Mouse (Mus musculus): ENCODE measurements around the gene Gm3020. TPM values are rescaled to one million over a fixed set of nuclear protein-coding genes. Genes with fewer than 3 reads are reported as not detected.
"Not testable (repeated sequence)": the region's sequence is repeated elsewhere in the genome, so short reads cannot be mapped to it uniquely, and the experiment has no call there.

Gm3020 gene
- 1.0 and 1.6 TPM in 2 replicates for polyA plus RNA-seq (2015; fragmentation: Nextera tagmentation; extraction: Ambion mirVana)

GRCm38 (mm10) chr14:3651730-3652129, at the start of gene Gm3020:
TSS of gene Gm3020 (plus strand) at chr14:3652030.
- not testable (repeated sequence) for H3K9me3 ChIP-seq; H3K4me3 ChIP-seq; H3K27ac ChIP-seq; H3K27me3 ChIP-seq; ATAC-seq (ENCODE audit: insufficient number of reproducible peaks, insufficient read depth, low FRiP score, low TSS enrichment, low read depth); H3K4me2 ChIP-seq; H3K4me1 ChIP-seq; H3K36me3 ChIP-seq; H3K9ac ChIP-seq
- WGBS, result no CpG with 5 or more reads among the region's 32 CpGs

DNA sequence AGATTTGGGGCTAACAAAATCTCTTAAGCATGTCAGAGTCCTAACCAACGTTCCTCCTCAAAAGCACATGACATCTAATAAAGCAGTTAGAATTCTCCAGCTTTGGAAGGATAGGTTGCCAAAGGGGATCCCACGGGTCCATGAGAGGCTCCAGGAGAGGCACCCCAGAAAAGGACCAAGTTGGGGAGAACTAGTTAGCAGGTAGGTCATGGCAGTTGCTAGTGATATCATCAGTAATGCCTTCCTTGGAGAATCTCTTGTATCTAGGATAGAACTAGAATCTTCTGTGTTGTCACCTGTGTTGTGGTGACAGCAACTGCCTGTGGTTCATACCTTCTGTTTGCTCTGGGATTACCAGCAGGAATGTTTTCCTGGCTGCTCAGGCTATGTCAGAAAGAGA, 17.6 kb upstream of the Gm3020 start, which contains the start of gene Gm3012:
Gene Gm3012, plus strand, starts transcription at position 301 of the 400 bp plus-strand sequence.
- not testable (repeated sequence) for H3K36me3 ChIP-seq; H3K4me1 ChIP-seq; H3K27ac ChIP-seq; H3K4me2 ChIP-seq; ATAC-seq (ENCODE audit: insufficient number of reproducible peaks, insufficient read depth, low FRiP score, low TSS enrichment, low read depth); H3K9ac ChIP-seq; H3K4me3 ChIP-seq; H3K9me3 ChIP-seq; H3K27me3 ChIP-seq
- no CpG with 5 or more reads among the region's 2 CpGs for WGBS

DNA sequence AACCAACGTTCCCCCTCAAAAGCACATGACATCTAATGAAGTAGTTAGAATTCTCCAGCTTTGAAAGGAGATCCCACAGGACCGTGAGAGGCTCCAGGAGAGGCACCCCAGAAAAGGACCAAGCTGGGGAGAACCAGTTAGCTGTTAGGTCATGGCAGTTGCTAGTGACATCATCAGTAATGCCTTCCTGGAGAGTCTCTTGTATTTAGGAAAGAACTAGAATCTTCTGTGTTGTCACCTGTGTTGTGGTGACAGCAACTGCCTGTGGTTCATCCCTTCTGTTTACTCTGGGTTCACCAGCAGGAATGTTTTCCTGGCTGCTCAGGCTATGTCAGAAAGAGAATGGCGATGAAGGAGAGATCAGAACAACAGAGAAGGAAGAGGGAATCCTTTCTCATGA, 36.7 kb downstream of the Gm3020 start, which contains the start of gene Gm3043:
Gene Gm3043, plus strand, starts transcription at position 301 of the 400 bp plus-strand sequence.
- H3K27me3 ChIP-seq; H3K4me1 ChIP-seq; ATAC-seq (ENCODE audit: insufficient number of reproducible peaks, insufficient read depth, low FRiP score, low TSS enrichment, low read depth); H3K9ac ChIP-seq; H3K27ac ChIP-seq; H3K36me3 ChIP-seq; H3K9me3 ChIP-seq; H3K4me3 ChIP-seq; H3K4me2 ChIP-seq: not testable (repeated sequence)
- WGBS, result no CpG with 5 or more reads among the region's 3 CpGs

Other genes starting within 250 kb of the Gm3020 start
- gene Gm10409, start 239.4 kb upstream of the Gm3020 start, polyA plus RNA-seq (2015; fragmentation: Nextera tagmentation; extraction: Ambion mirVana), result 1.0 and 1.6 TPM in 2 replicates
- gene Gm3005, start 223.9 kb upstream of the Gm3020 start, polyA plus RNA-seq (2015; fragmentation: Nextera tagmentation; extraction: Ambion mirVana), result 0.42 TPM in 1 of 2 replicates, not detected in the other
- gene Gm10408, start 202.7 kb upstream of the Gm3020 start, polyA plus RNA-seq (2015; fragmentation: Nextera tagmentation; extraction: Ambion mirVana), result not detected in 2 replicates
- gene Gm3012, start 17.5 kb upstream of the Gm3020 start, polyA plus RNA-seq (2015; fragmentation: Nextera tagmentation; extraction: Ambion mirVana), result not detected in 2 replicates
- not detected in 2 replicates for gene Gm3043, start 36.8 kb downstream of the Gm3020 start, polyA plus RNA-seq (2015; fragmentation: Nextera tagmentation; extraction: Ambion mirVana)
- 0.19 and 0.24 TPM in 2 replicates for gene Gm3002, start 158.0 kb downstream of the Gm3020 start, polyA plus RNA-seq (2015; fragmentation: Nextera tagmentation; extraction: Ambion mirVana)
- 0.20 TPM in 1 of 2 replicates, not detected in the other for gene Gm3033, start 194.2 kb downstream of the Gm3020 start, polyA plus RNA-seq (2015; fragmentation: Nextera tagmentation; extraction: Ambion mirVana)
- not detected in 2 replicates for gene Gm2916, start 232.1 kb downstream of the Gm3020 start, polyA plus RNA-seq (2015; fragmentation: Nextera tagmentation; extraction: Ambion mirVana)